Mouse (Mus musculus) layer of hippocampus, adult 9-10 months (tissue): ENCODE results near the gene Vmn2r75.
"Not testable (repeated sequence)": the region's sequence is repeated elsewhere in the genome, so short reads cannot be mapped to it uniquely, and the experiment has no call there.

Experiments
- DNase-seq: peaks from one replicate; pipeline ENCODE4 v3.0.0; 2022; ENCODE audit warnings: low spot score

The Vmn2r75 gene

GRCm38 (mm10) chr7:86171678-86172077 is at the start of gene Vmn2r75:
Vmn2r75 (minus strand) TSS chr7:86171778.
- DNase-seq: not testable (repeated sequence)

- no peak for DNase-seq
Observed at GRCm38 (mm10) chr7:86211345-86211744, 39.8 kb upstream of the Vmn2r75 start.
